Mouse (Mus musculus) E14TG2a.4 (cell line): Measurements from ENCODE around the gene Kidins220.
A peak's percentile ranks its signal among the peaks of the same experiment; 100 is the strongest.

Experiments used
- H3K27me3 ChIP-seq: 2 replicates; pipeline ENCODE4 v1.6.1; 2014; ENCODE audit warnings: low read length, control low read depth; ENCODE audit not compliant: insufficient read depth
- H3K36me3 ChIP-seq: 2 replicates; pipeline ENCODE4 v1.6.1; 2014; ENCODE audit warnings: low read length, control low read depth; ENCODE audit not compliant: insufficient read depth
- H3K4me1 ChIP-seq: replicated peaks from 2 replicates; pipeline ENCODE4 v1.6.1; 2014; ENCODE audit warnings: low read depth, low read length, control low read depth
- H3K4me3 ChIP-seq: replicated peaks from 2 replicates; pipeline ENCODE4 v1.5.1; 2014; ENCODE audit warnings: mild to moderate bottlenecking, low read length
- H3K9me3 ChIP-seq: 2 replicates; pipeline ENCODE4 v1.6.1; 2014; ENCODE audit warnings: low read length, control low read depth
- CTCF ChIP-seq: conservative IDR thresholded peaks from 2 replicates; pipeline ENCODE4 v1.5.1; 2014; ENCODE audit warnings: low read length
- NANOG ChIP-seq: IDR thresholded peaks from 2 replicates; pipeline ENCODE4 v1.6.1; 2014; ENCODE audit warnings: borderline replicate concordance, low read length, mixed read lengths
- POU5F1 ChIP-seq: IDR thresholded peaks from 2 replicates; pipeline ENCODE4 v1.6.1; 2014; ENCODE audit warnings: low read length, borderline replicate concordance

Gene Kidins220

GRCm38 (mm10) chr12:25094621-25095521 lies 120.1 kb downstream of the Kidins220 start:
- TF ChIP-seq CTCF (no peak), POU5F1 (no peak), NANOG (no peak)
- Histone ChIP-seq H3K36me3 (no peaks in the 10 kb centered on the region), H3K4me3 (peak overlapping the region; percentile 87), H3K4me1 (peaks cover 53% of the 10 kb centered on the region), H3K27me3 (peaks cover 28% of the 10 kb centered on the region), H3K9me3 (no peaks in the 10 kb centered on the region)

DNA sequence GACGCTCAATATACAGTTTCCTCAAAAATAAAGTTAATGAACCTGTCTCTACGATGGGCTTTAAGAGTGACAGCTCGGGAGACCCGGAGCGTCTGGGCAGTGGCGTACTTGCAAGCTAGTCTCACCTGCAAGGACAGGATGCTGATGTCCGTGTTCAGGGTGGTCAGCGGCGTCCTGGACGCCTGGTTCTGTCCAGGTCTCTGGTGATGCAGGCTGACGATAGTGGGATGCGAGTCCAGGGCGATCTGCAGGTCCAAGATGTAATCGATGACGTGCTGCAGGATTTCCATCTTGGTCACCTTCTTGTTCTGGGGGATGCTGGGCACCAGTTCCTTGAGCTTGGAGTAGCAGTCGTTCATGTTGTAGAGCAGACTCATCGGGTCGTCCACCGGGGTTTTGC lies 120.8 kb downstream of the Kidins220 start:
- no peaks in the 10 kb centered on the region for H3K9me3 ChIP-seq
- H3K27me3 ChIP-seq = peaks cover 34% of the 10 kb centered on the region
- H3K4me1 ChIP-seq = peaks cover 58% of the 10 kb centered on the region
- TF ChIP-seq POU5F1 (no peak), NANOG (no peak), CTCF (no peak)
- H3K4me3 ChIP-seq = peak overlapping the region; percentile 87
- H3K36me3 ChIP-seq = no peaks in the 10 kb centered on the region

- Histone ChIP-seq H3K36me3 (no peaks in the 10 kb centered on the region), H3K4me3 (peak overlapping the region; percentile 87), H3K9me3 (no peaks in the 10 kb centered on the region), H3K4me1 (peaks cover 58% of the 10 kb centered on the region), H3K27me3 (peaks cover 39% of the 10 kb centered on the region)
- TF ChIP-seq NANOG = no peak
- no peak for TF ChIP-seq CTCF
- TF ChIP-seq POU5F1 = no peak
Observed at GRCm38 (mm10) chr12:25095974-25096639, 121.4 kb downstream of the Kidins220 start.

- Histone ChIP-seq H3K4me1 (peaks cover 63% of the 10 kb centered on the region), H3K4me3 (peak overlapping the region; percentile 87), H3K9me3 (no peaks in the 10 kb centered on the region), H3K27me3 (peaks cover 44% of the 10 kb centered on the region), H3K36me3 (no peaks in the 10 kb centered on the region)
- TF ChIP-seq NANOG (peak; percentile 17; the same call in 1 of the 2 replicates), CTCF (no peak), POU5F1 (no peak)
Observed at GRCm38 (mm10) chr12:25096640-25097051, 121.9 kb downstream of the Kidins220 start.

DNA sequence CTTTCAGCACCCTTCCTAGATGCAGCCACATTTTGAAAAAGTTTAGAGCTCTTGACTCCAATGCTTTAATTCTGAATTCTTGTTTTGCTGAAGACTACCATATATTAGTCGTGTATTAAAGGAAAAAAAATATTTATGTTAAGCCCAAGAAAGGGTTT lies 122.2 kb downstream of the Kidins220 start, which contains the start of gene Id2:
Id2 (minus strand) TSS at position 89 of the 158 bp plus-strand sequence.
- Histone ChIP-seq H3K36me3 (no peaks in the 10 kb centered on the region), H3K4me1 (peaks cover 66% of the 10 kb centered on the region), H3K27me3 (peaks cover 47% of the 10 kb centered on the region), H3K9me3 (no peaks in the 10 kb centered on the region), H3K4me3 (peak within 1 kb of the TSS; percentile 87)
- no peak for TF ChIP-seq CTCF
- no peak for TF ChIP-seq POU5F1
- TF ChIP-seq NANOG = no peak

GRCm38 (mm10) chr12:25097210-25098160 lies 122.8 kb downstream of the Kidins220 start:
- peak overlapping the region; percentile 87 for H3K4me3 ChIP-seq
- H3K9me3 ChIP-seq = no peaks in the 10 kb centered on the region
- TF ChIP-seq CTCF = no peak
- no peak for TF ChIP-seq POU5F1
- TF ChIP-seq NANOG = no peak

GRCm38 (mm10) chr12:25098161-25098550 lies 123.4 kb downstream of the Kidins220 start:
- H3K27me3 ChIP-seq = peaks cover 46% of the 10 kb centered on the region
- peak overlapping the region; percentile 75 for H3K4me3 ChIP-seq
- TF ChIP-seq NANOG = no peak
- TF ChIP-seq CTCF = no peak
- no peak for TF ChIP-seq POU5F1
- no peaks in the 10 kb centered on the region for H3K36me3 ChIP-seq
- H3K4me1 ChIP-seq = peaks cover 70% of the 10 kb centered on the region
- H3K9me3 ChIP-seq = no peaks in the 10 kb centered on the region

More at GRCm38 (mm10) chr12:25097210-25098160, 122.8 kb downstream of the Kidins220 start:
- Histone ChIP-seq H3K4me1 (peaks cover 69% of the 10 kb centered on the region), H3K36me3 (no peaks in the 10 kb centered on the region), H3K27me3 (peaks cover 48% of the 10 kb centered on the region)
